Mouse (Mus musculus) ES-E14 (cell line): ENCODE results near the gene Chmp3.

Source experiments
- CHD2 ChIP-seq: IDR thresholded peaks from 2 replicates; pipeline ENCODE4 v1.6.1; 2014; ENCODE audit warnings: mild to moderate bottlenecking, low read depth, low read length, inconsistent platforms
- ZC3H11A ChIP-seq: IDR thresholded peaks from 2 replicates; pipeline ENCODE4 v1.6.1; 2012; ENCODE audit warnings: low read depth, mild to moderate bottlenecking, inconsistent platforms, low read length, borderline replicate concordance
- ZNF384 ChIP-seq: IDR thresholded peaks from 2 replicates; pipeline ENCODE4 v1.6.1; 2012; ENCODE audit warnings: low read depth, low read length, inconsistent platforms

GRCm38 (mm10) chr6:71631196-71631595 is 87.6 kb downstream of the Chmp3 start:
- TF ChIP-seq ZNF384 (no peak), ZC3H11A (no peak), CHD2 (no peak)
